Mouse (Mus musculus): Measurements from ENCODE around the gene Washc4. TPM values are rescaled to one million over a fixed set of nuclear protein-coding genes. Genes with fewer than 3 reads are reported as not detected.

Washc4 gene
- total RNA-seq, 1 experiment = 38.2 TPM

DNA sequence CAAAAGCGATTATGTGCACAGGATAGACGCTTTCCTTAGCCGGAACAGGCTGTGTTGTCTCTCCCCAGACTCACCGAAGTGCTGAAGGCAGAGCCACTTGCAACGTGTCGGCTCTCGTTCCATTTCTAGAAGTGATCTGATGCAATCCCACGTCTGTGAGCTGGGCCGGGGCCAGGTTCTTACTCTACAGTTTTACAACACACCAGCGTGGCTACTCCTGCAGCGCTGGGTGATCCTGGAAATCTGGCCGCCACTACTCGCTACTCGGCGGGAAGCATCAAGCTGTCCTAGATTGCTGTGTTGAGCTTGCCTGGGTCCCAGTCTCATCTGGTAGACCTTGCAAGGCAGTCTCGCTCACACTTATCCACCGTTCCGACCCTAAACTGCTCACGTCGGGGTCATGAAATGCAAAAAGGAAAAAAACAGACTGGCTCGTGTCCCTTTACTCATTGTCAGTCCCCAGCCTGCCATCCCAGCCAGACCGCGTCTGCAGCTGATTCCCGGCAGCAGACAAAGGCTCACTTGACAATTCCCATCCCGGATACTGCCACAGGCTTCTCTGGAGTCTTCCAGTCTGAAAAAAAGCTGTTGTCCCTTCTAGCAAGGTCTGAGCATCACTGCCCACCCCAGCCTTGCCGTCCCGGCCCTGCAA lies 10.2 kb upstream of the Washc4 start:
- Histone ChIP-seq H3K4me1 (ENCODE audit: control insufficient read depth in 2 of 2, insufficient read depth in 2 of 2, low read length in 2 of 2, poor library complexity in 1 of 2) (no peaks in the 10 kb centered on the region), H3K9ac (ENCODE audit: insufficient read depth, low read depth, low read length, poor library complexity, severe bottlenecking) (peak overlapping the region; percentile 8), H3K27ac (ENCODE audit: insufficient read depth, low read depth, low read length, poor library complexity, severe bottlenecking) (no peak overlapping the region), H3K4me3 (ENCODE audit: insufficient read depth in 1 of 2, low read depth in 1 of 2, low read length in 2 of 2, poor library complexity in 1 of 2, severe bottlenecking in 1 of 2) (peak overlapping the region; percentile 48 to 58), H3K9me3 (ENCODE audit: control insufficient read depth, insufficient read depth, low read depth, low read length) (no peaks in the 10 kb centered on the region), H3K36me3 (ENCODE audit: control insufficient read depth, insufficient read depth, low read length, poor library complexity, severe bottlenecking) (no peaks in the 10 kb centered on the region)
- no peak for TF ChIP-seq ZNF384 (IDR thresholded peaks at IDR 0.05; ENCODE audit: low read depth, low read length)
- no peak for TF ChIP-seq CHD2 (IDR thresholded peaks at IDR 0.05; ENCODE audit: low read depth, low read length)
- TF ChIP-seq HCFC1 (IDR thresholded peaks at IDR 0.05; ENCODE audit: borderline replicate concordance, insufficient read depth, low read length) = no peak
- TF ChIP-seq ZC3H11A (IDR thresholded peaks at IDR 0.05; ENCODE audit: borderline replicate concordance, low read depth, low read length) = no peak
- DNase-seq (ENCODE audit: low read depth, low spot score) = no peak
- in situ Hi-C loops (cut with MboI; ENCODE audit: low sequenced_read_pairs in 2 of 2, unreplicated experiment in 2 of 2) = no loop called here

DNA sequence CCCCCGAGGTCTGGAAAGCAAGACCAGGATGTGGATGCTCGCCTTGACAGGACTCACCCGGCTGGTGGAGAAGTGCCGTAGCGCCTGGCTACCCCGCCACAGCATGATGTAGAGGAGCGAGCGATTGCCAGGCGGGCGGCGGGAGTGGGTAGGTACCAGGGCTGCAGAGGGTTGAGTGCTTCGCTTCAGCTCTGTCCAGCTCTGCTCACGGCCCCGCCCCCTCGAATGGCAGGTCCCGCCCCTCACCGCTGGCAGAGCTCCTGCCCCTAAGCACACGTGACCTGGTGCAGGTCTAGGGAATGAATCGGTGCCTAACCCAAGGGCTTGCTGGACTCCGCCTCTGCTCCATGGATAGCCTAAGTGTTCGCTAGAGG lies 9.7 kb upstream of the Washc4 start, which contains the start of gene Aldh1l2:
Aldh1l2 (minus strand) TSS at position 231 of the 374 bp plus-strand sequence.
- H3K27ac ChIP-seq (ENCODE audit: insufficient read depth, low read depth, low read length, poor library complexity, severe bottlenecking) = no peak within 1 kb of the TSS
- H3K9ac ChIP-seq (ENCODE audit: insufficient read depth, low read depth, low read length, poor library complexity, severe bottlenecking) = peak within 1 kb of the TSS; percentile 8
- peak; percentile 69 for DNase-seq (ENCODE audit: low read depth, low spot score)

DNA sequence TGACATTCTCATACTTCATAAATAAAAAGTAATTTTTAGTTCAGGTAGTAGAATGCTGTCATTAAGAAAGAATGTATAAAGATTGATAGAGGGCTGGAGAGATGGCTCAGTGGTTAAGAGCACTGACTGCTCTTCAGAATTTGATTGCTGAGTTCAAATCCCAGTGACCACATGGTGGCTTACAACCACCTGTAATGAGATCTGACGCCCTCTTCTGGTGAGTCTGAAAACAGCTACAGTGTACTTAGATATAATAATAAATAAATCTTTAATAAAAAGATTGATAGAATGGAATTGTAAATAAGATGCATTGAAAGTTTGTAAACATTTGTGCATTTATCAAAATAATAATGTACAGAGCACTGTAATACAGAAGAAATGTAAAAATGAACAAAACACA lies 7.1 kb upstream of the Washc4 start:
- Histone ChIP-seq H3K9me3 (ENCODE audit: control insufficient read depth, insufficient read depth, low read depth, low read length) (no peaks in the 10 kb centered on the region), H3K36me3 (ENCODE audit: control insufficient read depth, insufficient read depth, low read length, poor library complexity, severe bottlenecking) (no peaks in the 10 kb centered on the region), H3K4me1 (ENCODE audit: control insufficient read depth in 2 of 2, insufficient read depth in 2 of 2, low read length in 2 of 2, poor library complexity in 1 of 2) (peaks cover 0 to 4% of the 10 kb centered on the region in 2 experiments; a peak in 1 of 4 replicates), H3K27ac (ENCODE audit: insufficient read depth, low read depth, low read length, poor library complexity, severe bottlenecking) (no peak overlapping the region), H3K4me3 (ENCODE audit: insufficient read depth in 1 of 2, low read depth in 1 of 2, low read length in 2 of 2, poor library complexity in 1 of 2, severe bottlenecking in 1 of 2) (no peak overlapping the region), H3K9ac (ENCODE audit: insufficient read depth, low read depth, low read length, poor library complexity, severe bottlenecking) (no peak overlapping the region)
- in situ Hi-C loops (cut with MboI; ENCODE audit: low sequenced_read_pairs in 2 of 2, unreplicated experiment in 2 of 2) = no loop called here
- TF ChIP-seq MAFK (IDR thresholded peaks at IDR 0.05; ENCODE audit: insufficient read depth, low read depth, low read length) (no peak), ZNF384 (IDR thresholded peaks at IDR 0.05; ENCODE audit: low read depth, low read length) (no peak), HCFC1 (IDR thresholded peaks at IDR 0.05; ENCODE audit: borderline replicate concordance, insufficient read depth, low read length) (no peak)
- no peak for DNase-seq (ENCODE audit: low read depth, low spot score)

More for the DNA sequence above, 9.7 kb upstream of the Washc4 start, which contains the start of gene Aldh1l2:
- H3K36me3 ChIP-seq (ENCODE audit: control insufficient read depth, insufficient read depth, low read length, poor library complexity, severe bottlenecking) = no peaks in the 10 kb centered on the region
- in situ Hi-C loops (cut with MboI; ENCODE audit: low sequenced_read_pairs in 2 of 2, unreplicated experiment in 2 of 2) = no loop called here
- TF ChIP-seq ZC3H11A (IDR thresholded peaks at IDR 0.05; ENCODE audit: borderline replicate concordance, low read depth, low read length) = no peak
- H3K4me3 ChIP-seq (ENCODE audit: insufficient read depth in 1 of 2, low read depth in 1 of 2, low read length in 2 of 2, poor library complexity in 1 of 2, severe bottlenecking in 1 of 2) = peak within 1 kb of the TSS; percentile 48 to 58
- H3K4me1 ChIP-seq (ENCODE audit: control insufficient read depth in 2 of 2, insufficient read depth in 2 of 2, low read length in 2 of 2, poor library complexity in 1 of 2) = no peaks in the 10 kb centered on the region
- H3K9me3 ChIP-seq (ENCODE audit: control insufficient read depth, insufficient read depth, low read depth, low read length) = no peaks in the 10 kb centered on the region

DNA sequence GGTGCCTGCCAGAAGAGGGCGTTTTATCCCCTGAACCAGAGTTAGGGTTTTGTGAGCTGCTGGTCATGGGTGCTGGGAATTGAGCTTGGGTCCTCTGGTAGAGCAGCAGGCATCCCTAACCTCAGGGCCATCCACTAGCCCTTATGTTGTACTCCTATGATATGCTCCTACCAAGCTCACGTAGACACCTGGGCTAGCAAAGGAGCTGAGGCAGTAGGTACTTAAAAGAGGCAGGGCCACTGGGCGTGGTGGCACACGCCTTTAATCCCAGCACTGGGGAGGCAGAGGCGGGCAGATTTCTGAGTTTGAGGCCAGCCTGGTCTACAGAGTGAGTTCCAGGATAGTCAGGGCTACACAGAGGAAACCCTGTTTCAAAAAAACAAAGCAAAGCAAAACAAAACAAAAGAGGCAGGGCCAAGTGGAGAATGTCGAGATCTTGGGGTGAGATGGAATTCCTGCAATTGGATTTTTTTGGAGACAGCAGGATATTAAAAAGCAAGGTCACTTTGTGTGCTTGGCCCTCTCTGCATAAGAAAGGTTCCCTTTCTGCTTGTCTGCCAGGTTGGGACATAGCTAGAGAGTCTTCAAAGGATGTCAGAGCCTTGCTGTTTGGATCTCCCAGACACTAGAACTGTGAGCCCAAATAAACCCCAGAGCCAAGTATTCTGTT lies 4.1 kb upstream of the Washc4 start:
- peaks cover 4 to 6% of the 10 kb centered on the region in 2 experiments; a peak in 2 of 4 replicates for H3K4me1 ChIP-seq (ENCODE audit: control insufficient read depth in 2 of 2, insufficient read depth in 2 of 2, low read length in 2 of 2, poor library complexity in 1 of 2)
- no peaks in the 10 kb centered on the region for H3K36me3 ChIP-seq (ENCODE audit: control insufficient read depth, insufficient read depth, low read length, poor library complexity, severe bottlenecking)
- in situ Hi-C loops (cut with MboI; ENCODE audit: low sequenced_read_pairs in 2 of 2, unreplicated experiment in 2 of 2) = no loop called here

More for the DNA sequence above, 4.1 kb upstream of the Washc4 start:
- no peaks in the 10 kb centered on the region for H3K9me3 ChIP-seq (ENCODE audit: control insufficient read depth, insufficient read depth, low read depth, low read length)
- H3K9ac ChIP-seq (ENCODE audit: insufficient read depth, low read depth, low read length, poor library complexity, severe bottlenecking) = no peak overlapping the region
- no peak for TF ChIP-seq ZC3H11A (IDR thresholded peaks at IDR 0.05; ENCODE audit: borderline replicate concordance, low read depth, low read length)
- TF ChIP-seq CHD2 (IDR thresholded peaks at IDR 0.05; ENCODE audit: low read depth, low read length) = no peak
- TF ChIP-seq ZNF384 (IDR thresholded peaks at IDR 0.05; ENCODE audit: low read depth, low read length) = no peak
- no peak for TF ChIP-seq HCFC1 (IDR thresholded peaks at IDR 0.05; ENCODE audit: borderline replicate concordance, insufficient read depth, low read length)
- no peak for TF ChIP-seq MAFK (IDR thresholded peaks at IDR 0.05; ENCODE audit: insufficient read depth, low read depth, low read length)
- no peak for DNase-seq (ENCODE audit: low read depth, low spot score)
- H3K27ac ChIP-seq (ENCODE audit: insufficient read depth, low read depth, low read length, poor library complexity, severe bottlenecking) = peak overlapping the region; percentile 57; the same call in 1 of the 2 replicates
- H3K4me3 ChIP-seq (ENCODE audit: insufficient read depth in 1 of 2, low read depth in 1 of 2, low read length in 2 of 2, poor library complexity in 1 of 2, severe bottlenecking in 1 of 2) = no peak overlapping the region
